Mouse (Mus musculus) 3T3-L1 (cell line): ENCODE measurements around the gene Cfap97d1.

Experiments
- DNase-seq: peaks from one replicate; pipeline ENCODE4 v3.0.0-alpha.2; 2015; ENCODE audit warnings: low read depth, low spot score

Cfap97d1 gene

GRCm38 (mm10) chr11:102008954-102009637 is 25.0 kb downstream of the Cfap97d1 start:
- no peak for DNase-seq

- DNase-seq: no peak
Measured at GRCm38 (mm10) chr11:102010140-102010539, 26.1 kb downstream of the Cfap97d1 start.

DNA sequence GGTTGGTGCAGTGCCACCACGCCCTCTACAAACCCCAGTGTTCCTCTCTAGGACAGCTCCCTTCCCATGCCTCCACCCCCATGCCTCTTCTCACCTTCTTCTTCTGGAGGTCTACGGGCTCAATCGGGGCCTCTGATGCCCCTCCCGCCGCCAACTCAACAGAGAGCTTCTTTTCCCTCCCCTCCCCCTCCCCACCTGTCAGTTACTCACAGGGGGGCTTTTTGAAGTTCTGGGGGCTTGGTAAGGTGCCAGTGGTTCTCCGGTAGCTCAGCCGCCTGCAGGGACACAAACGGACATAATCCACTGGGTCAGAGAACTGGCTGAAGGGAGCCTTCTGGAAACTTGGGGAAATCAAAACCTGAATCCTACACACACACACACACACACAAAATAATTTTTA is 27.4 kb downstream of the Cfap97d1 start:
- DNase-seq: no peak

DNA sequence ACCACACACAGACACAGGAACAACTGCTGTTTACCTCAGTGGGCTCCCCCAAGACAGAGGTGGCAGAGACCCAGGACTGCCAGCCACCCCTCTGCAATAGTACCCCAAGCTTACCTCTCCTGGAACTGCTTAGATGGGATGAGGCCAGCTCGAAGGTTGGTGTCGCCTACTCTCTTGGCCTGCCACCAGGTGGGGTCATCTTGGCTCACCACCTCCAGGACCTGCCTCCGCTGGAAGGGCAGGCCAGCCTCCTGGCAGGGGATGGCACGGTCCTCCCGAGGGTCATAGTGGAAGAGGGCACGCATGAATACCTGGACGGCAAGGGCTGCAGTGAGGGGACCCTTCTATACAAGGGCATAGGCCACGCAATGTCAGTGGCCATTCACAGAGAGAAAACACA is 29.1 kb downstream of the Cfap97d1 start:
- no peak for DNase-seq

- no peak for DNase-seq
Measured at GRCm38 (mm10) chr11:102015472-102015871, 31.4 kb downstream of the Cfap97d1 start.

- DNase-seq: no peak
Measured at GRCm38 (mm10) chr11:102016136-102016535, 32.1 kb downstream of the Cfap97d1 start.

DNA sequence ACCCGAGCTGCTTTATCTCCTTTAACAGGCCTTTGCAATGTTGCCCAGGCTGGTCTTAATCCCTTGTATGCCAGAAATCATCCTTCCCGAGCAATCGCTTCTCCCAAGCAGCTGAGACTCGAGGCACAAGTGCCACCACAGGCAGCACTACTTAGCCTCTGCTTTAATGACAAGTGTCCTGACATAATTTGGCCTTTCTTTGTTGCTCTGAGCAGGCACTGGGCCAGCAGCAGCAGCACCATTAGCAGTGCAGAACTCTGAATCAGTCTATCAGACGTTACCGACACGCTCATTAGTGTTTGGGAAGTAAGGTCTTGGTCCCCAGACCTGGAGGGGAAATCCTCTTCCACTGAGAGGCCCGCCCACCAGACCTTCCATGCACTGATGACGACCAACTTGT is 35.7 kb downstream of the Cfap97d1 start:
- no peak for DNase-seq

DNA sequence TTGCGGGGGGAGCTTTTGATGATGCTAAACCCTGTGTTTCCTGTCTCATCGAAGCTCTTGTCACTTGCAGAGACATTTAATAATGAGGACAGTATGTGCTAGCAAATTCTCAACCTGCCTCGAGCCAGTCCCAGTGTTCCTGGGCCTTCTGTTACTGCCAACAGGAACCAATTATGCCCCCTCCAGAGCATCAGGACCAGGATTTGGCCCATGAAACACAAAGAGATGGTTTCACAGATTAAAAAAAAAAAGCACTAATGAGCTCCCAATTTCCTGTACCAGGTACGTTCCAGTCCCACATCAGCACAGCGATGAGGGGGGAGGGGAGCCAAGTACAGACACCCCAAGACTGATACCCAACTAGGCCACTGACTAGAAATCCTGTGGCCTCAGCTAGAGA is 37.1 kb downstream of the Cfap97d1 start:
- no peak for DNase-seq

DNA sequence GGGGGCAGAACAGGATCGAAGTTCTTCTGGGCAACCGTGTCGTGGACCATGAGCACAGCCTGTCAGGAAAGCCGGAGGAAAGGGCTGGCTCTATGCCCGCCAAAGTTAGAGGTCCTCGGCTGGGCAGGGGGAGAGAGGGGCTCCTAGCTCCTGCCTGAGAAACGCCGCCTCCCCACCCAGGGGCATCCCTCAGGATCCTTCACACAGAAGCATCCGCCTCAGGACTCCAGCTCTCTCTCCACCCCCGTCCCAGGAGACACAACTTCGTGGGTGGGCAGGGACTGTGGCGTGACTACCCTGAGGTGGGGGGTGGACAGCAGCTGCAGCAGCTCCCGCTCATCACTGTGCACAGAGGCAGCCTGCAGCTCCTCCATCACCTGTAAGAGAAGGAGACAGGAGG is 39.3 kb downstream of the Cfap97d1 start:
- DNase-seq: no peak

DNA sequence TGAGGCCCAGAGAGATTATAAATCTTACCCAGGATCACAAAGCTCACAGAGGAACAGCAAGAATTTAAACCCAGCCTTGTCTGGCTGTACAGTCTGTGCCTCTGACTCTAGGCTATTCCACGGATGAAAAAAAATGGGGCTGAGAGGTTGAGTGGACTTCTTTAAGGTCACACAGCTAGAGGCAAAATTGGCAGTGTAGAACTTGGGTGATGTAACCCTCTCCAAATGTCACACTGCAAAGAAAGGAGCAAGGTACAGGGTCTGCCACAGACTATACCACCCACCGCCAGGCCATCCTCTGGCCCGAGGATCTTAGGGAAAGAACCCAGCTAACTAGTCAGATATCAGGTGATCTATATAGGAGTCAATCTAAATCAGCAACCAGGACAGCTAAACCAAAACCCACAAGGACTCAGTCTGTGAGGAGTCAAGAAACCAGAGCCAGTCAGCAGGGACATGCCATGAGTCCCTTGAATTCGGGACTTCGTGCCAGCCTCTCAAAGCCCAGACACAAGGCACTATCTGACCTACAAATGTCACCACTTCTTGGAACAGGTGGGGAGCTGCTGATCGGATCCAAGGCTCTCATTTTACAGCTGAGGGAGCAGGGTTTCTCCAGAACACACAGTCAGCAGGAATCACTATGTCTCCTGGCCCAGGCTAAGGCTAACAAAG is 40.1 kb downstream of the Cfap97d1 start:
- DNase-seq: no peak

DNA sequence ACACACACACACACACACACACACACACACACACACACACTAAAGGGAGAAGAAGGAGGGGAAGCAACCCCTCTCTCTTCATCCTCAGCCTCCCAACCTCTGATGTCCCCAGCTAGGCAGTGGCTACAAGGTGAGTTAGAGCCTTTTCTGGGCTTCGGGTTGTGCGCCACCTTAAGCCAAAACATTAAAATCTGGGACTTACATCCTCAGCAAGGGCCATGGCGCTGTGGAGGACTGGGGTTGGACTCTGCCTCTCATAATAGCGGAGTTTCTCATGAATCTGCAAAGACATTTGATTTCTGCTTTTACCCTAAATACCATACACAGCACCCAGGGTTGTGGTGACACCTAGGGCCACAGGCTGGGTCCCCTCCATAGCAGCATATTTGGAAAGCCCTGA is 40.8 kb downstream of the Cfap97d1 start:
- DNase-seq: no peak

DNA sequence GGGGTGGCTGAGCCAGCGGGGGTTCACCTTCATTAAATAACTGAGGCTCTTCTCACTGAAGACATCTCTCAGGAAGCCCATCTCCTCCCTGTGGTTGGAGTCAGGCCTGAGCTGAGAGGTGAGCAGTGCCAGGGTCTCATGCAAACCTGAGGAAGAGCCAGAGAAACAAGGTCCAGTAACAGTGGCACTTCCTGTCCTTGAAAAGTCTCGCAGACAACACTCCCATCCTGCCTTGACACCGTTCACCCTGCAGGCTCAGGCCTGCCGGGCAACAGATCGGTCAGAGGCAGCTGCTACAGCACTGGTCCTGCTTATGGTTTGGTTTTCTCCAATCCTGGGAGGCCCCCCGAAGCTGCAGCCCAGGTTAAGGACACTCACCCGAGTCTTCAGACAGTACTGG is 41.3 kb downstream of the Cfap97d1 start:
- no peak for DNase-seq

DNA sequence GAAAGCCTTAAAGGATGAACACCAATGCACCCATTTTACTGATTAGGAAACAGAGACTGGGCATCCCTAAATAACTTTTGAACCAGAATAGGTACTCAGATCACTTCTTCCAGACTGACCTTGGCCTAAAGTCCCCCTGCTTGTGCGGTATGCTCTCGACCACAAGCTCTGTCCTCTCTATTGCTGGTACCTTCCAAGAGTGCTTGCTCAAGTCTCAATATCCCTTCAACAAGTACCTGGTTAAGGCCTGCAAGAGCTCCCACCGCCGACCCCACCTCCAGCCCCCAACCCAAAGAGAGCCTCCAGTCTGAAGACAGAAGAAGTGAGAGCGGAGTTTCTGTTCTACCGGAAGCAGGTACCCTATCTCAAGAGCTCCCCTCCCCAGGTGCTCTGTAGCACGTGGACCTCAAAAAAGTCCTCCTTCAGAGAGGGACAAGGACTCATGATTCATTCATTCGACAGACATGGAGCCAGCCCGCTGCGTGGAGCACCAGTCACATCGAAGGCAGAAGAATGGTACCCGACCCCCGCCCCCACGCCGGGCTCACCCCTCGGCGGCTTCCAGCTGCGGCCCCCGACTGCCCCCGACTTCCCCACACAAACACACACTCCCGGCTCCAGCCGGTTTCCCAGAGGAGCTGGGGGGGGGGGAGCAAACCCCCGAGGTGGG is 42.0 kb downstream of the Cfap97d1 start:
- no peak for DNase-seq

DNA sequence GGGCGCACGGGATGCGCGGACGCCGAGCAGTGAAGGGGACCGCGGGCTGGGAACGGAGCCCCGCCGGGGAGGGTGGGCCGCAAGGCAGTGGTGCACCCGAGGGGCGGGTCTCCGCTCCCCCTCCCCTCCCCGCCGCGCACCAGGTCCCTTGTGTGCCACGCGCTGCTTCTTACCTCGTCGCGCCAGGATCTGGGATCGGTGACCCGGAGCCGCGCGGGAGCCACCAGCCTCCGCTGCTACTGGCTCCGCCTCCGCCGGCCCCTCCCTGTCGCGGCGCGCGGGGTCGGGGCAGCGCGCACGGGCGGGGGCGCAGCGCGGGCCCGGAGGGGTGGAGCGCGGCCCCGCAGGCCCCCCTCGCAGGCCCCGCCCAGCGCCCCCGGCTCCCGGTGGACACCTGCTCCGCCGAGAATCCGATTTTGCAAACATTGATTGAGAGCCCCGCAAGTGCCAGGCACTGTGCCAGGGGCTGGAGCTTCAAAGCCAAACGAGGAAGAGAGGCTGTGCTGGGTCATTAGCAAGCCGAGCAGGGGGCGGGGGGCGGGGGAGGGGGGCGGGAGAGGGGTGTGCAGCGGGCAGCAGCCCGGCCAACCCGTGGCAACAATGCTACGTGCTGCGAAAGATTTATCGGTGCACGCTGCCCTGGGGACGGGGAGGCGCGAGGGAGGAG is 42.7 kb downstream of the Cfap97d1 start:
- DNase-seq: no peak

DNA sequence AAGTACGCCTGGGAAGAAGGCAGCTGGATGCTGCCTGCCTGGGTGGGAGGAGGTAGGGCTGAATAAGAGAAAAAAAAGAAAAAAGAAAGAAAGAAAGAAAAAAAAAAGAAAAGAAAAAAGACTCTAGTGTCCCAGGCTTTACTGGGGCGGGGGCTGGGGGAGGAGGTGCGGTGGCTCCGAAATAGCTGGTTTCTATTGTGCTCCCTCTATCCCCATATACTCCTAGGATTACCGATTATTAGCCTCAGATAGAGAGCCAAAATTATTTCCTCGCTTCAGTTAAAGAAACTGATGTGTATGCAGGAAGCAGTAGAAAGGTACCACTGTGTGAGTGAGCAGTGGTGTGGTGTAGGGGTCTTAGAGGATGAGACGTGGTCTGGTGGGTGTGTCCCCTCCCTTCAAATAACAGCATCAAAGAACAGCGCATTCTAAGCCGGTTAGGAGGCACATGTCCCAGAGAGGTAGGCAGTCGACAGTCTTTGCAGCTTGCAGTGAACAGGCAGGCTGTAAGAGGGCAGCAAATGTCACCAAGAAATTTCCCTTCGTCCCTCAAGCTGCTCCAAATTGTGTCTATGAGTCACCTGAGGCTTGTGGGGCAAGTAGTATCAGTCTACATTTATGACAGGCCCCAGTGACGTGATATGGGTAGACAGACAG is 43.4 kb downstream of the Cfap97d1 start:
- DNase-seq: no peak

- DNase-seq: no peak
Measured at GRCm38 (mm10) chr11:102028087-102028816, 44.2 kb downstream of the Cfap97d1 start, which contains the start of gene Mpp3. TSS of gene Mpp3 (minus strand) at chr11:102028461.

- no peak for DNase-seq
Measured at GRCm38 (mm10) chr11:102029304-102029703, 45.2 kb downstream of the Cfap97d1 start.

DNA sequence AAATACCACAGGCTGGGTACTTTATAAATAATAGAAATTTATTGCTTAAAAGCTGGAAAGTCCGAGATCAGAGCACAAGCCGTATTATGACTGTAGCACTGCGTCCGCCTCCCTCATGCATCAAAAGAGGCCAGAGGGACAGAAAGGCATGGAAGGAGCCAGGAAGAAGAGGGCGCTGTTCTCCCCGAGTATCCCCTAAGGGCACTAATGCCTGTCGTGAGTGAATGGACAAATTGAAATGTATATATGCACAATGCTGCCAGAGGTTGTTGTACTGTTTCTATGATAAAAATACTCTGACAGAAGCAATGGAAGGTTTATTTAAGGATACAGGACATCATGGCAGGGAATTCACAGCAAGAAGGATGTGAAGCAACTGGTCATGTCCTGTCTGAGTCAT is 45.9 kb downstream of the Cfap97d1 start:
- DNase-seq: no peak

DNA sequence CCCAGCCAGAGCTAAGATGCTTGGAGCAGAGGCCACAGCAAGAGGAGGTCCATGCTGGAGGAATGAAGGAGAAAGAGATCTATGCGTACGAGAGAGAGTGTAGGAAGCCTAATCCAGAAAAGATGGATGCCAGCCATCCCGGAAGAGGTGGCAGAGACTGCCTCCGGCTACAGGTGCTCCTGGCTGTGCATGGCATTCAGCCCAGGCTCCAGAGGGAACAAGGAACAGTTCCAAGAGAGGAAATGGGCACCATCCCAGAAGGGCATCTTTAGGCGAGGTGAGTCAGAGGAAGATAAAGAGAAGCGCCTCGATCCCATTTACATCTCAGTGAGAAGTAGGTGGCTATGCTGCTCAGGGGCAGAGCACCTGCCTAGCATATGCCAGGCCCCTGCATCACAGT is 47.1 kb downstream of the Cfap97d1 start:
- peak; percentile 12 for DNase-seq

- DNase-seq: no peak
Measured at GRCm38 (mm10) chr11:102033055-102033591, 49.0 kb downstream of the Cfap97d1 start.

GRCm38 (mm10) chr11:102034887-102035286 is 50.8 kb downstream of the Cfap97d1 start:
- no peak for DNase-seq
